In genomic region chr4:45296662-45297564, GRCm38 (mm10) we compare ENCODE assay signal across 8 mouse cellular contexts. TPM values are rescaled to one million over a fixed set of nuclear protein-coding genes. Genes with fewer than 3 reads are reported as not detected.
DNase-seq lines count a peak whose midpoint lies in the region; ATAC-seq lines count a peak whose summit lies in the region.

TSS of gene Trmt10b (plus strand) at chr4:45297127.

- 0 out of 2 replicates have a peak within 1 kb of the TSS, but pooled peaks have one; percentile 26 for H3K27ac ChIP-seq in embryonic facial prominence, embryonic 10.5 days (replicated peaks)
- H3K27ac ChIP-seq in limb, embryonic 12.5 days: no peak within 1 kb of the TSS
- no peak within 1 kb of the TSS for H3K27ac ChIP-seq in midbrain, embryonic 14.5 days (replicated peaks; ENCODE audit: low read depth, low read length)

- ATAC-seq in limb, embryonic 12.5 days (ENCODE audit: insufficient number of reproducible peaks, insufficient read depth, low FRiP score, low TSS enrichment, low read depth): peak; percentile 84
- peak; percentile 80 for ATAC-seq in midbrain, embryonic 14.5 days (ENCODE audit: low FRiP score, low TSS enrichment)

- peaks cover 8% of the 10 kb centered on the region for H3K4me1 ChIP-seq in embryonic facial prominence, embryonic 10.5 days
- peaks cover 7% of the 10 kb centered on the region; the same call in 1 of the 2 replicates for H3K4me1 ChIP-seq in limb, embryonic 12.5 days (replicated peaks)
- peaks cover 8% of the 10 kb centered on the region; the same call in 1 of the 2 replicates for H3K4me1 ChIP-seq in midbrain, embryonic 14.5 days (ENCODE audit: control insufficient read depth, insufficient read depth, low read length)

- H3K36me3 ChIP-seq in embryonic facial prominence, embryonic 10.5 days (replicated peaks): peaks cover 22% of the 10 kb centered on the region
- peaks cover 17% of the 10 kb centered on the region for H3K36me3 ChIP-seq in limb, embryonic 12.5 days
- H3K36me3 ChIP-seq in midbrain, embryonic 14.5 days (ENCODE audit: control insufficient read depth, insufficient read depth, low read length): peaks cover 22% of the 10 kb centered on the region

- H3K9ac ChIP-seq in limb, embryonic 12.5 days (replicated peaks): peak within 1 kb of the TSS; percentile 56
- peak within 1 kb of the TSS; percentile 75 for H3K9ac ChIP-seq in midbrain, embryonic 14.5 days (replicated peaks; ENCODE audit: low read length)

- no peaks in the 10 kb centered on the region for H3K9me3 ChIP-seq in embryonic facial prominence, embryonic 10.5 days
- H3K9me3 ChIP-seq in limb, embryonic 12.5 days: no peaks in the 10 kb centered on the region
- no peaks in the 10 kb centered on the region for H3K9me3 ChIP-seq in midbrain, embryonic 14.5 days (ENCODE audit: control insufficient read depth, low read length)

- H3K4me2 ChIP-seq in limb, embryonic 12.5 days: peak within 1 kb of the TSS; percentile 70
- H3K4me2 ChIP-seq in midbrain, embryonic 14.5 days (ENCODE audit: low read length): peak within 1 kb of the TSS; percentile 67

- no peaks in the 10 kb centered on the region for H3K27me3 ChIP-seq in embryonic facial prominence, embryonic 10.5 days (replicated peaks; ENCODE audit: low read depth, poor library complexity, severe bottlenecking)
- H3K27me3 ChIP-seq in limb, embryonic 12.5 days: no peaks in the 10 kb centered on the region
- no peaks in the 10 kb centered on the region for H3K27me3 ChIP-seq in midbrain, embryonic 14.5 days (ENCODE audit: control insufficient read depth, insufficient read depth, low read length)

- H3K4me3 ChIP-seq in embryonic facial prominence, embryonic 10.5 days: peak within 1 kb of the TSS; percentile 80
- H3K4me3 ChIP-seq in limb, embryonic 12.5 days (replicated peaks): peak within 1 kb of the TSS; percentile 63
- peak within 1 kb of the TSS; percentile 71 for H3K4me3 ChIP-seq in midbrain, embryonic 14.5 days (replicated peaks; ENCODE audit: low read depth, low read length)

- peak; percentile 83 for DNase-seq in 3T3-L1 (ENCODE audit: low read depth, low spot score)
- peak; percentile 72 for DNase-seq in adrenal gland, postnatal 10 days
- DNase-seq in embryonic facial prominence, embryonic 10.5 days (ENCODE audit: low spot score): peak; percentile 69
- DNase-seq in heart, adult 18-20 months: peak; percentile 75 to 88
- peak; percentile 75 to 78 for DNase-seq in kidney, adult 8-10 months
- DNase-seq in midbrain, embryonic 14.5 days: peak; percentile 94
- peak; percentile 74 to 84 for DNase-seq in spleen, postnatal 36 days (ENCODE audit: low spot score in 2 of 2)

- 22% methylated on average over 27 of the region's 27 CpGs for WGBS in embryonic facial prominence, embryonic 10.5 days
- 20% methylated on average over 27 of the region's 27 CpGs for WGBS in limb, embryonic 12.5 days
- 22% methylated on average over 27 of the region's 27 CpGs for WGBS in midbrain, embryonic 14.5 days

RNA-seq across cellular contexts. Expression of gene Trmt10b, which starts in this region (rescaled TPM):
- total RNA-seq in adrenal gland, postnatal 10 days (2021): 10 to 100 TPM in 1 of 2 experiments, 1 to 10 TPM in 1; 8.4 to 12.0 TPM
- 18.2 and 19.8 TPM in 2 replicates for polyA plus RNA-seq in embryonic facial prominence, embryonic 10.5 days (2016; fragmentation: Nextera tagmentation; extraction: Ambion mirVana)
- 1 to 10 TPM; 5.2 to 6.0 TPM for total RNA-seq in heart, adult 18-20 months (2021)
- 19.1 and 20.4 TPM in 2 replicates for polyA plus RNA-seq in limb, embryonic 12.5 days (2016; fragmentation: Nextera tagmentation; extraction: Ambion mirVana)
- polyA plus RNA-seq in midbrain, embryonic 14.5 days (2014; fragmentation: Nextera tagmentation; extraction: Ambion mirVana): 25.5 and 28.2 TPM in 2 replicates
